Mouse (Mus musculus) bone marrow, adult 2 months (tissue): ENCODE results near the gene Klk11.

Experiments used
- CTCF ChIP-seq: fragments of 200-500 bp; IDR thresholded peaks from 2 replicates; pipeline ENCODE4 v1.5.1; 2011; ENCODE audit warnings: low read length, control low read depth; ENCODE audit not compliant: control insufficient read depth, insufficient read depth
- POLR2A ChIP-seq: fragments of 200-500 bp; IDR thresholded peaks from 2 replicates; pipeline ENCODE4 v1.6.1; 2011; ENCODE audit warnings: low read depth, mild to moderate bottlenecking, control low read depth, low read length, borderline replicate concordance; ENCODE audit not compliant: control insufficient read depth

DNA sequence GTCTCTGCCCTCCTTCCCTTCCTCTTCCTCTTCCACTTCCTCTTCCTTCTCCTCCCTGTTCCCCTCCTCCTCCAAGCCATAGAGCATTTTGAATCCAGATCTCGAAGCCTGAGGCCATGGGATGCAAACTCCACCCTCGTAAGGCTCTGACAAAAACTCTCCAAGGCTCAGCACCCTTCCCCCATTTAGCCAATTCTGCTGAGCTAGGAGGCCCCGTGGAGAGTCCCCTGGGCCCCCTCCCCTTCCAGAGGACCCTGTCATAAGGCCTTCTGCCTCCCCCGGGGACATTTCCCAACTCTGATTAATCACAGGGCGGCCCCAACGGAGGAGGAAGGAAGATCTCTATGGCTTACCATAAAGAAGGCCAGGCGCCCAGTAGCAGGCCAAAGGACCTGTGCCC, 17.2 kb downstream of the Klk11 start, which contains the start of gene Klk9:
- TF ChIP-seq CTCF (no peak), POLR2A (no peak)
